ENCODE assay signal across 9 mouse cellular contexts in genomic region chr17:28874825-28875224, GRCm38 (mm10). TPM values are rescaled to one million over a fixed set of nuclear protein-coding genes. Genes with fewer than 3 reads are reported as not detected.
A peak's percentile ranks its signal among the peaks of the same experiment; 100 is the strongest.
DNase-seq lines count a peak whose midpoint lies in the region; ATAC-seq and TF ChIP-seq lines count a peak whose summit lies in the region.
"Had no signal": no experiment of that assay in that cellular context is flagged by ENCODE, and none has a peak within 500 bp of the region (broad histone marks: within the 10 kb centered on the region; RNA-seq: fewer than 3 reads in every experiment).

No protein-coding gene starts in this region.

- 72% methylated on average over 7 of the region's 7 CpGs for WGBS in midbrain, postnatal 0 days

- H3K9ac ChIP-seq in midbrain, postnatal 0 days (replicated peaks; ENCODE audit: low read length, poor library complexity, severe bottlenecking) = no peak overlapping the region
- H3K9ac ChIP-seq: embryonic facial prominence, embryonic 15.5 days had no signal

- H3K4me2 ChIP-seq in midbrain, postnatal 0 days (ENCODE audit: low read depth, low read length, poor library complexity, severe bottlenecking) = no peak overlapping the region
- H3K4me2 ChIP-seq: embryonic facial prominence, embryonic 15.5 days had no signal

- no peak for TF ChIP-seq CTCF in gastrocnemius, adult 2 months (IDR thresholded peaks at IDR 0.05)
- TF ChIP-seq CTCF in midbrain, postnatal 0 days (IDR thresholded peaks at IDR 0.05) = no peak

- H3K4me1 ChIP-seq in midbrain, postnatal 0 days (ENCODE audit: insufficient read depth, low read length) = peaks cover 7% of the 10 kb centered on the region

- peak overlapping the region; percentile 25 for H3K4me3 ChIP-seq in gastrocnemius, adult 2 months
- H3K4me3 ChIP-seq in midbrain, postnatal 0 days (ENCODE audit: low read depth, low read length) = no peak overlapping the region
- H3K4me3 ChIP-seq: embryonic facial prominence, embryonic 15.5 days had no signal

- DNase-seq in lung, adult 18-20 months = peak; percentile 52 to 65
- no peak for DNase-seq in lung, postnatal 14 days
- peak; percentile 78 for DNase-seq in gastrocnemius, adult 2 months
- peak; percentile 74 for DNase-seq in kidney, adult 9 months
- DNase-seq in testis, postnatal 10 days (ENCODE audit: low spot score) = peak; percentile 86
- DNase-seq in layer of hippocampus, adult 9-11 months = no peak
- DNase-seq in midbrain, postnatal 0 days (ENCODE audit: low spot score) = no peak

- no peaks in the 10 kb centered on the region for H3K9me3 ChIP-seq in midbrain, postnatal 0 days (ENCODE audit: low read length)
- H3K9me3 ChIP-seq: embryonic facial prominence, embryonic 15.5 days had no signal

- H3K27me3 ChIP-seq in midbrain, postnatal 0 days (ENCODE audit: insufficient read depth, low read length) = no peaks in the 10 kb centered on the region
- H3K27me3 ChIP-seq: embryonic facial prominence, embryonic 15.5 days had no signal

- intact Hi-C loops in gastrocnemius, adult 2 months (cut with DNase I) = no loop called here

- no peaks in the 10 kb centered on the region for H3K36me3 ChIP-seq in midbrain, postnatal 0 days (ENCODE audit: insufficient read depth, low read length)
- H3K36me3 ChIP-seq: embryonic facial prominence, embryonic 15.5 days had no signal

- peak overlapping the region; percentile 78 for H3K27ac ChIP-seq in gastrocnemius, adult 2 months
- no peak overlapping the region for H3K27ac ChIP-seq in midbrain, postnatal 0 days (ENCODE audit: low read depth, low read length)
- H3K27ac ChIP-seq: embryonic facial prominence, embryonic 15.5 days had no signal

- no peak for ATAC-seq in midbrain, postnatal 0 days (ENCODE audit: low FRiP score)

RNA-seq across cellular contexts. Expression of gene Pnpla1, which starts 16.6 kb away (rescaled TPM):
- total RNA-seq in gastrocnemius, adult 2 months (2021) = not detected
- total RNA-seq in midbrain, postnatal 0 days (2014; rRNA removed) = 0.05 and 0.14 TPM in 2 replicates
- polyA plus RNA-seq in midbrain, postnatal 0 days (2015; fragmentation: Nextera tagmentation; extraction: Ambion mirVana) = 0.07 TPM in 1 of 2 replicates, not detected in the other
- polyA plus RNA-seq: limb, embryonic 11.5 days had no signal

RNA-seq across cellular contexts. Expression of gene 4930539E08Rik, which starts 40.3 kb away (rescaled TPM):
- total RNA-seq in gastrocnemius, adult 2 months (2021) = under 1 TPM in 1 of 2 experiments, not detected in 1; 0.10 TPM
- total RNA-seq in midbrain, postnatal 0 days (2014; rRNA removed) = 9.8 and 32.9 TPM in 2 replicates
- polyA plus RNA-seq in midbrain, postnatal 0 days (2015; fragmentation: Nextera tagmentation; extraction: Ambion mirVana) = 4.3 and 4.5 TPM in 2 replicates

Comparison
In these comparisons a context has a peak if more than half of its experiments do, and no peak if none do; other contexts are left out.
1. DNase-seq: peak in lung, adult 18-20 months (2 of 2), gastrocnemius, adult 2 months (single experiment), kidney, adult 9 months (single experiment) and testis, postnatal 10 days (single experiment); none in lung, postnatal 14 days (single experiment), layer of hippocampus, adult 9-11 months (single experiment) and midbrain, postnatal 0 days (single experiment).